Mouse (Mus musculus) limb, embryonic 10.5 days (tissue): ENCODE data around the gene Pprc1. TPM values are rescaled to one million over a fixed set of nuclear protein-coding genes. Genes with fewer than 3 reads are reported as not detected.

Experiments
- DNase-seq: peaks from one replicate; pipeline ENCODE4 v3.0.0-alpha.2; 2017; ENCODE audit warnings: low spot score
- H3K27ac ChIP-seq: fragments of 300-500 bp; sonication (generic); 2 replicates; pipeline ENCODE4 v1.5.1; 2016; ENCODE audit warnings: mild to moderate bottlenecking
- H3K27me3 ChIP-seq: fragments of 300-500 bp; sonication (generic); 2 replicates; pipeline ENCODE4 v1.6.1; 2016; ENCODE audit warnings: low read depth, mild to moderate bottlenecking; ENCODE audit not compliant: poor library complexity, severe bottlenecking
- H3K36me3 ChIP-seq: fragments of 300-500 bp; sonication (generic); 2 replicates; pipeline ENCODE4 v1.6.1; 2016; ENCODE audit warnings: mild to moderate bottlenecking, moderate library complexity
- H3K4me1 ChIP-seq: fragments of 300-500 bp; sonication (generic); 2 replicates; pipeline ENCODE4 v1.6.1; 2016
- H3K4me3 ChIP-seq: fragments of 300-500 bp; sonication (generic); 2 replicates; pipeline ENCODE4 v1.5.1; 2016; ENCODE audit warnings: mild to moderate bottlenecking, moderate library complexity
- H3K9me3 ChIP-seq: fragments of 300-500 bp; sonication (generic); replicated peaks from 2 replicates; pipeline ENCODE4 v1.6.1; 2016; ENCODE audit warnings: mild to moderate bottlenecking
- WGBS: fragments of 180-500 bp; shearing (Covaris S2); methylation state at CpG from one replicate; pipeline ENCODE4 v1.1.7; 2016; 5-methylcytosine and 5-hydroxymethylcytosine counted together
- polyA plus RNA-seq: library from polyadenylated mRNA; unstranded; fragments of >200 nt; fragmentation: Nextera tagmentation; extraction: Ambion mirVana; gene quantifications from 2 replicates; pipeline ENCODE4 v1.2.1, GENCODE M21; 2016

The Pprc1 gene
- polyA plus RNA-seq, 1 experiment from 2014 or later, result 63.0 TPM

DNA sequence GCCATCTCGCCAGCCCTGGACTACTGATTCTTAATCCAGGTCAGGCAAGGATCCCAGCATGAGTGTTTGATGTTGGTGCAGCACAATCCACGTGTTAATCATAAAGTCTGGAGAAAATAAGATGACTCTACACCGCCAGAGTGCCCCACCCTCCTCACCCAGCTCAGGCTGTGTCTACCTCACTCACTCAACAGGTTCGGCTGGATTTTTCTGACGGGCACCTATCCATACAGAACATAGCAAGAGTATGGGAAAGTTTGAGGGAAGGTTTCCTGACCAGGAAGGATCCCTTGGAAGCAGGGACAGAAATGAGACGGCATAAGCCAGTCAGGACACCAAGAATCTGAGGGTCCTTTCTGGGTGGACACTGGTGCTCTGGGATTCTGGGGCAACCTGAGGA is 19.7 kb upstream of the Pprc1 start:
- Histone ChIP-seq H3K27ac (no peak overlapping the region), H3K27me3 (no peaks in the 10 kb centered on the region), H3K4me1 (peaks cover 4% of the 10 kb centered on the region; the same call in 1 of the 2 replicates), H3K4me3 (no peak overlapping the region), H3K9me3 (no peaks in the 10 kb centered on the region; the same call in 1 of the 2 replicates), H3K36me3 (peaks cover 10% of the 10 kb centered on the region)
- 80% methylated on average over 6 of the region's 6 CpGs for WGBS
- no peak for DNase-seq

DNA sequence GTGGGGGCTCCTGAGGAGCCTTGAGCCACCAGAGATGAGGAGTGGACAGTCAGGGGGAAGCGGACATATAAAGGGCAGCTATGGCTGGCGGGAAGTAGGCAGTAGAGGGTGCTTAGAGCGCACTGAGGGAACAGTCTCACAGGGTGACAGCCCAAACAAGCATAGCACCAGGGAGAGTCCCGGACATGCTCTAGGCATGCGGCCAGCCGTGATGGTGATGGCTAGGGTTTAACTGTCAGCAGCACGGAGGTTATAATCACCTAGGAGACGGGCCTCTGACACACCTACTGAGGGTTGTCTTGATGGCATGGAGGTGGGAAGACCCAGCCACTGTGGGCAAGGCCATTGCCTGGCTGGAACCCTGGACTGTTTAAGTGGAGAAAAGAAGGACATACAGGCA is 18.1 kb upstream of the Pprc1 start:
- no peaks in the 10 kb centered on the region; the same call in 1 of the 2 replicates for H3K9me3 ChIP-seq
- no peak overlapping the region for H3K27ac ChIP-seq
- peaks cover 26% of the 10 kb centered on the region for H3K36me3 ChIP-seq

DNA sequence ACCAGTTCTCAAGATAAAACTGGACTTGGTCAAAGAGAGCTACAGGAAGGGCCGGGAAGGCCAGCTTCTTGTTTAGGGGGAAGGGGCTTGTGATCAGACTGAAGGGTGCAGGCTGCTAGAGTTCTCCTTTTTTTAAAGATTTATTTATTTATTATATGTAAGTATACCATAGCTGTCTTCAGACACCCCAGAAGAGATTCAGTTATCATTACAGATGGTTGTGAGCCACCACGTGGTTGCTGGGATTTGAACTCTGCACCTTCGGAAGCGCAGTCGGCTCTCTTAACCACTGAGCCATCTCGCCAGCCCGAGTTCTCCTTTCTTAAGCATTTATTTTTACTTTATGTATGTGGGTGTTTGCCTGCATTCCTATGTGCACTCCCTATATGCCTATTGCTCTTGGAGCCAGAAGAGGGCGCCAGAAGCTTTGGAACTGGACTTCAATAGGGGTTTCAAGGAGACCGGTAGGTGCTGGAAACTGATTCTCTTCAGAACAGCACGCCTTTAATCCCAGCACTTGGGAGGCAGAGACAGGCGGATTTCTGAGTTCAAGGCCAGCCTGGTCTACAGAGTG is 15.9 kb upstream of the Pprc1 start:
- Histone ChIP-seq H3K27ac (no peak overlapping the region), H3K9me3 (no peaks in the 10 kb centered on the region; the same call in 1 of the 2 replicates), H3K36me3 (peaks cover 48% of the 10 kb centered on the region), H3K4me1 (peaks cover 4% of the 10 kb centered on the region; the same call in 1 of the 2 replicates), H3K4me3 (no peak overlapping the region), H3K27me3 (no peaks in the 10 kb centered on the region)
- WGBS, result 71% methylated on average over 11 of the region's 11 CpGs
- no peak for DNase-seq

More for the DNA sequence above, 18.1 kb upstream of the Pprc1 start:
- peaks cover 4% of the 10 kb centered on the region; the same call in 1 of the 2 replicates for H3K4me1 ChIP-seq
- no peaks in the 10 kb centered on the region for H3K27me3 ChIP-seq
- no peak overlapping the region for H3K4me3 ChIP-seq
- 66% methylated on average over 8 of the region's 8 CpGs for WGBS
- no peak for DNase-seq

DNA sequence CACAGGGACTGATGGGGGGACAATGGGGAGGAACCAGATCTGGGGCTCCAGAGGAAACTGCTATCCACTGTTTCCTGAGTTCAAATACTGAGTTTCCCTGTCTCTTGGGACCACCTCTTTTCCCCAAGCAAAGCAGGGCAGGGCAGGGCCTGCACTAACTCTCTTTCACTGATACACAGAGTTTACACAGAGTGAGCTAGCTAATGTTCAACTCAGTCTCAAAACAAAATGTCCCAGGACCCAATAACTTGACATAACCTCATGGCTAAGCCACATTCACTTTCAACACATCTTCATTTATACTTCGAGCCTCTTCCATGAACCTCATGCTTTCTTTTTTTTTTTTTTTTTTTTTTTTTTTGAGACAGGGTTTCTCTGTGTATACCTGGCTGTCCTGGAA is 15.0 kb upstream of the Pprc1 start:
- H3K4me3 ChIP-seq, result no peak overlapping the region
- peaks cover 4% of the 10 kb centered on the region; the same call in 1 of the 2 replicates for H3K4me1 ChIP-seq
- peaks cover 57% of the 10 kb centered on the region for H3K36me3 ChIP-seq
- no peak overlapping the region for H3K27ac ChIP-seq
- DNase-seq, result no peak
- no peaks in the 10 kb centered on the region for H3K27me3 ChIP-seq
- H3K9me3 ChIP-seq, result no peaks in the 10 kb centered on the region; the same call in 1 of the 2 replicates
- 100% methylated on average over 1 of the region's 1 CpGs for WGBS

- H3K27me3 ChIP-seq, result no peaks in the 10 kb centered on the region
- no peak overlapping the region for H3K4me3 ChIP-seq
- H3K9me3 ChIP-seq, result no peaks in the 10 kb centered on the region; the same call in 1 of the 2 replicates
- H3K36me3 ChIP-seq, result peaks cover 64% of the 10 kb centered on the region
- DNase-seq, result no peak
- no peak overlapping the region for H3K27ac ChIP-seq
- H3K4me1 ChIP-seq, result peaks cover 4% of the 10 kb centered on the region; the same call in 1 of the 2 replicates
- WGBS, result 96% methylated on average over 10 of the region's 10 CpGs
These were observed 14.3 kb upstream of the Pprc1 start for GRCm38 (mm10) chr19:46030196-46030983.

- H3K36me3 ChIP-seq, result peaks cover 79% of the 10 kb centered on the region
- H3K4me3 ChIP-seq, result no peak overlapping the region
- H3K27ac ChIP-seq, result no peak overlapping the region
- WGBS, result 90% methylated on average over 9 of the region's 9 CpGs
- H3K4me1 ChIP-seq, result peaks cover 12% of the 10 kb centered on the region
- no peaks in the 10 kb centered on the region; the same call in 1 of the 2 replicates for H3K9me3 ChIP-seq
- DNase-seq, result no peak
- H3K27me3 ChIP-seq, result no peaks in the 10 kb centered on the region
These were observed 12.8 kb upstream of the Pprc1 start for GRCm38 (mm10) chr19:46031689-46032432.

GRCm38 (mm10) chr19:46032731-46033510 is 11.8 kb upstream of the Pprc1 start:
- peaks cover 89% of the 10 kb centered on the region for H3K36me3 ChIP-seq
- no peak for DNase-seq
- 91% methylated on average over 26 of the region's 26 CpGs for WGBS
- H3K27ac ChIP-seq, result no peak overlapping the region
- H3K9me3 ChIP-seq, result no peaks in the 10 kb centered on the region; the same call in 1 of the 2 replicates
- no peak overlapping the region for H3K4me3 ChIP-seq
- no peaks in the 10 kb centered on the region for H3K27me3 ChIP-seq
- peaks cover 18% of the 10 kb centered on the region for H3K4me1 ChIP-seq

- 96% methylated on average over 11 of the region's 11 CpGs for WGBS
- Histone ChIP-seq H3K36me3 (peaks cover 89% of the 10 kb centered on the region), H3K27ac (no peak overlapping the region), H3K27me3 (no peaks in the 10 kb centered on the region), H3K4me1 (peaks cover 24% of the 10 kb centered on the region), H3K9me3 (no peaks in the 10 kb centered on the region; the same call in 1 of the 2 replicates), H3K4me3 (no peak overlapping the region)
- DNase-seq, result no peak
These were observed 10.8 kb upstream of the Pprc1 start for GRCm38 (mm10) chr19:46033911-46034310.

DNA sequence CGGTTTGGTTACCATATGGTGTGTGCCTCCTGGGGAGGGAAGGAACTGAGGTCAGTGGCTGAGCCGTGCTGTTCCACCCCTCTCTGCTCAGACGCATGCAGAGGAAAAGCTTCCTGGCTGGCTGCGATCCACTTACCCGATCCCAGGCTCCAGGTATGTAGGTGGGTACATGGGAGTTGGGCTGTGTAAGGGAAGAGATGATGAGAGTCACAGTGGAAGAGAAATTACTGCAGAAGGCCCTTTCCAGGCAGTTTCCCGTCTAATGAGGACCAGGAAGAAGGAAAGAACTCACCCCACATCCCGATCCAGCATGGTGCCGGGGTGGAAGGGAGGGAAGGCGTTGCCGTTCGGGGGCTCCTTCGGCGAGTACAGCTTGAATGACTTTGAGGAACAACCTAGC is 8.7 kb upstream of the Pprc1 start:
- Histone ChIP-seq H3K27me3 (no peaks in the 10 kb centered on the region), H3K4me1 (peaks cover 39% of the 10 kb centered on the region), H3K36me3 (peaks cover 69% of the 10 kb centered on the region), H3K4me3 (0 out of 2 replicates have a peak overlapping the region, but pooled peaks have one; percentile 96), H3K27ac (no peak overlapping the region), H3K9me3 (no peaks in the 10 kb centered on the region)
- 94% methylated on average over 13 of the region's 13 CpGs for WGBS
- no peak for DNase-seq

DNA sequence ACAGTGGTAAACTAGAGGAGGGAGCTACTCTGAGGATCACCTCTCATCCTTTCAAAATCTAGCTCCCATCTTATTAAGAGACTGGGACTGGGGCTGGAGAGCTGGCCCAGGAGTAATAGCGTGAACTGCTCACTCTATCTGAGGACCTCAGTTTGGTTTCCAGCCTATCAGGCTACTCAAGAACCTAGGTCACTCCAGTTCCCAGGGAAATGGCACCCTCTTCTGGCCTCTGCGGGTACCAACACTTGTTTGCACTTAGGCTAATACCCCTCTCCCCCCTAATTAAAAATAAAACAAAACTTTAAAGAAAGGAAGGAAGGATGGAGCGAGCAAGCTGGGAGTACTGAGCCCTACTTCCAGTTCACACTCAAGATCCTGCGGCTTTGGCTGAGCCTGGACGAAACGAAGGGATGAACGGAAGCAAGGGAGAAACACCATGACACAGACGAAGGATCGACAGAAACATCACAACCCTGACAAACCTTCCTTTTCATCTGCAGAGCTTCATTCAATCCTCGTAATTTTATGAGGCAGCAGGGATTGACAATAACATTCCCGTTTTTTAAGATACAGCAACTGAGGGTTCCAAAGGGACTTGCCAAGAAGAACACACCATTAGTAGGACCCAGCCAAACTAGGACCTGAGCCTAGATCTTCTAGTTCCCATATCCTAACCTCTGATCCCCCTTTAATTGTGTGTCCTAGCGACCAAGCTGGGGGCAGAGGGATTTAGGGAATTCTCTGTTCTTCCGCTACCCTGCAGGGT is 8.0 kb upstream of the Pprc1 start:
- peaks cover 46% of the 10 kb centered on the region for H3K4me1 ChIP-seq
- WGBS, result 81% methylated on average over 13 of the region's 13 CpGs

GRCm38 (mm10) chr19:46037243-46037924 is 7.3 kb upstream of the Pprc1 start:
- peak overlapping the region; percentile 97 for H3K27ac ChIP-seq
- peaks cover 56% of the 10 kb centered on the region for H3K36me3 ChIP-seq
- DNase-seq, result no peak
- peaks cover 54% of the 10 kb centered on the region for H3K4me1 ChIP-seq
- no peaks in the 10 kb centered on the region for H3K9me3 ChIP-seq
- no peaks in the 10 kb centered on the region for H3K27me3 ChIP-seq
- WGBS, result 54% methylated on average over 6 of the region's 6 CpGs
- peak overlapping the region; percentile 96 for H3K4me3 ChIP-seq

More for the DNA sequence above, 8.0 kb upstream of the Pprc1 start:
- Histone ChIP-seq H3K9me3 (no peaks in the 10 kb centered on the region), H3K27me3 (no peaks in the 10 kb centered on the region), H3K27ac (peak overlapping the region; percentile 97; the same call in 1 of the 2 replicates), H3K4me3 (peak overlapping the region; percentile 96), H3K36me3 (peaks cover 63% of the 10 kb centered on the region)
- no peak for DNase-seq
